Mouse (Mus musculus) telencephalon, adult 2 months (tissue): ENCODE measurements at regions not wholly inside any gene's neighbourhood (a gene's known extent, or its start where the extent isn't known, plus 50 kb on each side); places are given as distances from the start of the nearest gene placed in this dataset.

ENCODE experiments used
- DNase-seq: peaks from one replicate; pipeline ENCODE4 v3.0.0-alpha.2; 2011; ENCODE audit warnings: low read depth, low spot score

DNA sequence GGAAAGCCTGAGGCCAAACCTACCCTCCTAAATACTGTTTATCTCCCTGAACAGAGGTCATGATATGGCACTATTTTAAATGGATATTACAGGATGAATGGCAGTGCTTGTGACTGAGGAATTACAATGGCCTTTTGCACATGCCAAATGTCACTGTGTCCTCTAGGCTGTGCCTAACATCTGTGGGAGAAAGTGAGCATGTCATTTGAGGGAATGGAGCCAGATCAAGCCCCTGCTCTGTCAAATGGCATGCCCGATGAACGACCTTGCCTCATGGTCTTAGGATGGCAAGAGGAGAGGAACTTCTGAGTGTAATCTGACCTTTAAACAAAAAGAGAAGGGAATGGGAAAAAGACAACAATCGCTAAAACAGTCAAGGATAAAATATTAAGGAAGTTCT, 827.0 kb downstream of the Gsdmc2 start:
- DNase-seq = no peak

DNA sequence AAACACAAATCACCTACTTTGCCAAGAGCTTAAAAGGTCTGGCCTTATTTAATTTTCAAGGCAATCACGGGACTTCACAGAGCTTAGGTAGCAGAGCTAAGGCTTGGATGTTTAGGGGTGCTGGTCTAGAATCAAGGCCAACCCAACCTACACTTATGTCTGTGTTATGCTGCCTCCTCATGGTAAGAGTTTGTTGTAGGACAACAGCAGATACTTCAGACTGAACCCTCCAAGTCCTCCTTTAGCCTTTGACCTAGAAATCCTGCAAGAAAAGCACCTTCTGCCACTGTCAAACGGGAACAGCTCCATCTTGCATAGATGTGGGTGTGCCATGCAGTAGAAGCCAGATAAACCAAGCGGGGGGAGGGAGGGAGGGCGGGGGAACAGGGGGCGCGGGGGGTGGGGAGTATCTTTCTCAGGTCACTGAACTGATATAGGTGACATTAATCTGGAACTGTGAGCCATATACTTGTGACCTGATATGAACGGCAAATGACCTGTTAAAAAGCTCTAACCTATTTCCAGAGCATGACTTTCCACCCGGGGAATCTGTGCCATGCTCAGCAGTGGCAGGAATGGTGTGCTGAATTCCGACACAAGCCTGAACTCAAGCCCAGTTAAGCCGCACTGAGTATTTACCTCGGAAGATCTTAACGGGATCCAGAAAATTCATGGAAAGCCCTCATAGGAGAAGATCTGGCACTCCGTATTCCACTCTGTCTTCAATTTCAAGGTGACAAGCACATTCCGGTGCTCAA, 838.3 kb downstream of the Gsdmc2 start:
- no peak for DNase-seq

DNA sequence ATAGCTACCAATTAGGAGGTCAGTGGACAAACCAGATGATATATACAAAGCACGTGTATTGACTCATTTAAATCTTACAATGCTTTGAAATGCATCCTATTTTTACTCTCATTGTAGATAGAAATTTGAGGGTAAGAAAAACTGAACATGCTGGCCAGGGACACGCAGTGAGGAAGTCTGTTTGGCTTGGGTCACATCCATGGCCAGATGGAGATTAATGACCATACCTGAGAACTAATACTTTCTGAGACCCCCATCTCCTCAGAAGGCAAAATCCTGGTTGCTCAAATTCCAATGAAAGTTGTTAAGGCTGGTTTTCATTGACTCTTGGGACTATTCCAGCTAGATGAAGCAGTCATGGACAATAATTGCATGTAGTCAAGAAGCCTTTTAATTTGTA, 850.3 kb downstream of the Gsdmc2 start:
- DNase-seq = no peak

DNA sequence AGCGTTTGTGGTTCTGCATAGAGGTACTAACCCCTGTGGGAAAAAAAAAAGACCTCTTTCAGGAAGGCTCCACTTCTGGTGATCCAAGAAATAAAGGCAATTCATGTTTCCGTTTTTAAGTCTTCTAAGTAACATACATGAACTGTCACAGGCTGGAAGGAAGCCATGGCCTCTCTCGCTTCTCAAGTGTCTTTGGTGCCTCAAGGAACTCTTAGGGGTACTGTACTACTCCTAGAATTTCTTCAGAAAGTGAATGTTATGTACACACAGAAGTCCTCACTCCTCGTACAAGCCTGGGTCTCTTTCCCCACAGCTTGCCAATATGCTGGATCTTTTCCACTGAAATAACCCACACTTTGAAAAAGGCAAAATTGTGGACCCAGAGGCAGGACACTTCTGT, 858.1 kb downstream of the Gsdmc2 start:
- no peak for DNase-seq

DNA sequence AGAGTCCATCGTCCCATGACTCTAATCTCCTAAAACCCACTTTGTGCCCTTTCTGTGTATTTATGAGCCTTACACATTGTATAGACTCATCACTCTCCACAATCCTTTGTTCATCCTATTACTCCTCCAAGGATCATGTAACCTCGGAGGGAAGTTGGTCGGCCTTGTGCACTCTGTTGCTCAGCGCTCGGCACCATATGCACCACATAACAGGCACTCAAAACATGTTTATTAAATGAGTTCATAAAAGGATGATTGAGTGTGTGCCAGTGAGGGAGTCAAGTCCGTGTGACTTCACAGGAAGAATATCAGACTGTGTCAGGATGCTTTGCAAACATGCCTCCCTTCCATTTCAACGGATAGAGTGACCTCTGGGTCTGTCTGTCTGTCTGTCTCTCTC, 858.8 kb downstream of the Gsdmc2 start:
- DNase-seq = no peak

DNA sequence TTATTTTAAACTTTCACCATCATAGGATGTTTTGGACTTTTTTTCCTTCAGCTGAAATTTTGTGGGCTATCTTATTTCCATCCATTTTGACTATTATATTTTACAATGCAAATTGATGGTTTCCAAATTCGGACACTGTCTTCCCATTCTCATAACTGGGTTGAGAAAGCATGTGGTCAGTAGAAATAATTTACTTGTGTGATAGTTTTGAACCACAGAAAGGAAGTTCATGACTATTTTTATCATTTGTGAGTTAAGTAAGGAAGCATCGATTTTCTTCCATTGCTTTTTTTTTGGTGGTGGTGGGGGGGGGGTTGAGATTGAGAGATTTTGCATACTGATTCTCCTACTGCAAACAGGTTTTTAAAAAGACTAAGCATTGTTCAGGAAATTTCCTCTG, 874.4 kb downstream of the Gsdmc2 start:
- DNase-seq = no peak

DNA sequence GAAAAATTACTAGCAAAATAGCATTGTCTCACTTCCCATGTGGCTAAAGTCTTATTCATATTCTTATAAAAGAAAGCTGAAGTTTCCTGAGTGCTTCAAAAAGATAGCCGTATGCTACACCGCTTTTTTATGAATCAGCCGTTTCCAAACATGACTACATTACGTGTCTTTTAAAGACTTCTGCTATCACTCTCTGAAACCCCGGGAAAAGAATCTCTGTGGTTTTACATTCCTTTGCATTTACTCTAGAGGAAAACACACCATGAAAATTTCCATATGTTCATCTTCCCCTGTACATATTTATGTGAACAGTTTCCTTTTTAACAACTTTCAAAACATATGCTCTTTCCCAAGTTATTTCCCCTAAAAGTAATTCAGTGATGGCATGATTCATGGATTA, 882.3 kb downstream of the Gsdmc2 start:
- no peak for DNase-seq

DNA sequence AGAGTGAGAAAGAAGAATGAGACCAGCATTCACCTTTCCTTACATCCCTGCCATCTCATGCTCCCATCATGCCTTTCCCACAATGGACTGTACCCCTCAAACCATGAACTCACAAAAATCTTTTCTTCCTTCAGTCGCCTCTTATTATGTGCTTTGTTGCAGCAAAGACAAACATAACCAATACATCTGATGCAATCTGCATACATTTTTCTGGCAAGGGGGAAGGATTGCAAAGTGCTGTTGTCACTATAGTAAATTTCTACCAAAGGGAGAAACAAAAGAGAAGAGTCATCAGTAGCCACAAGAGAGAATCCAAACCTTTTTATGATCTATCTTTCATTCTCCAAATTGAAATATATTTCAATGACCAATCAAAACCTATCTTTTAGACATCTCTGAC, 884.4 kb downstream of the Gsdmc2 start:
- no peak for DNase-seq

DNA sequence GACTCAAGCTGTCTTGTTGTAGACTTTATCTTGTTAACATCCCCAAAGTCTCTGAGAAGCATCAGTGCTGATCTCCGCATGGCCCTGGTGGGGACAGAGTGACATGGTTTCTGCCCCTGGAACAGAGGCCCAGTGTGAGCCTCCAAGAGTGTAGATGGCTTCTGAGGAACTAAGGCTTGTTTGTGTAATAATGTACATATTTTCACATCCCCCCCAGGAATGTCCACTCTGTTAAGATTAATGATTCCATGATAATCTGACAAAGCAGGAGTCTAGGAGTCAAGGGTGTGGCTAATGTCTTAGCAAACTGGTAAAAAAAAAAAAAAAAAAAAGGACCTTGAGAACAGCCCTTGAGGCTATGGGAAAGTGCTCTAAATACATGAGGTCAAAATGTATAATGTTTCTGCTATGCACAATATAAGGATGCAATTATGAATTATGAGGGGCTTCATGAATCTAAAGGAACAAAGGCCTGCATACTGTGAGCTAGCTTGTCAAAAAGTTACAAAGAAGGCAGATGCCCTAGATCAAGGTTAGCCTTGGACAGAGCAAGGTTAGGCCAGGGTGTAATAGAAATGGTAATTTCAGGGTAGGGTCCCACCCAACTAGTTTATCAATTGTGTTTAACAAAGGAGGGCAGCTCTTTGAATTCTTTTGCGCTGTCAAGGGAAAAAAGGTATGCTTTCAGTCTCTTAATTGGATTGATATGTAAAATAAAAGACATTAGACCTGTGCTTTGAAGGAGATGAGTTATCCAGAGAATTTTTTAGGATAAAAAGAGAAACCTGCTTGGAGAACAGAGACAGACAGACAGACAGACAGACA, 886.3 kb downstream of the Gsdmc2 start:
- DNase-seq = no peak

DNA sequence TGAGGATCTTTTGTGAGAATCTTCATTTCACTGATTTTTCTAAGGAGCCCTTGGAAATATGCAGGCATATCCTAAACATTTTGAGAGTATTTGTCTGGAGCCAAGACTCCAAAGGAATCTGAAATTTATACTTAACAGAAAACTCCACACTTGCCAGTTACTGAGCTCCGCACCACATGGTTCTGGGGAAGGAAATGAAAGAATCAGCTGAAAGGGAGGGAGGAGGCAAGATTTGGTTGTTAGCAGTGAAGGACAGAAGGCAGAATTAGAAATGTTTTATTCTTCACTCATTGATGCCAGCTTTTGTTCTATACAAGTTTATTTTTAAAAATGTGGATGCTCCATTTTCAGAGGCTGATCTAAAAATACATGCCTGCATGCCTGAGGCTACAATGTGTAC, 890.1 kb downstream of the Gsdmc2 start:
- DNase-seq = peak; percentile 78

DNA sequence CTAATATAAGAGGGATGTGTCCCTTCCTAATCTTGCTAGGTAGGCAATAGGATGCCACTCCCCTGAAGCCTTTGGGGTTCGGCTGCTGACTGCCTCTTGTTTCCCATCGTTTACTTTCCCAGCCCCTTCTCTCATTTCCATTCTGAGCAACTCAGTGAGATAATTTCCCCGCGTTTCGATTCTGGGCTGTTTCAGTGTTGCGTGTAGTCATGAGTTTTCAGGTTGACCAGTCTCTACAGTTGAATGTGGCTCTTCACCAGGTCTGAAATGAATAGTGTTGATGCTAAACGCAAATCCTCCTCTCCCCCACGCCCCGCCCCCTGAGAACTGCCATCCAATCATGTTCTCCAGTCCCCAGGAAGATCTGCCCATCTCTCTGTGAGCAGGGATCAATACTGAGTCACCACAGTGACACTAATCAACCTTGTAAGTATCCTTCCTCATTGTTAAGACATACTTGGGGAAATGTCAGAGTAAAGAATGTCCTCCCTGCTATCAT, 890.6 kb downstream of the Gsdmc2 start:
- no peak for DNase-seq

DNA sequence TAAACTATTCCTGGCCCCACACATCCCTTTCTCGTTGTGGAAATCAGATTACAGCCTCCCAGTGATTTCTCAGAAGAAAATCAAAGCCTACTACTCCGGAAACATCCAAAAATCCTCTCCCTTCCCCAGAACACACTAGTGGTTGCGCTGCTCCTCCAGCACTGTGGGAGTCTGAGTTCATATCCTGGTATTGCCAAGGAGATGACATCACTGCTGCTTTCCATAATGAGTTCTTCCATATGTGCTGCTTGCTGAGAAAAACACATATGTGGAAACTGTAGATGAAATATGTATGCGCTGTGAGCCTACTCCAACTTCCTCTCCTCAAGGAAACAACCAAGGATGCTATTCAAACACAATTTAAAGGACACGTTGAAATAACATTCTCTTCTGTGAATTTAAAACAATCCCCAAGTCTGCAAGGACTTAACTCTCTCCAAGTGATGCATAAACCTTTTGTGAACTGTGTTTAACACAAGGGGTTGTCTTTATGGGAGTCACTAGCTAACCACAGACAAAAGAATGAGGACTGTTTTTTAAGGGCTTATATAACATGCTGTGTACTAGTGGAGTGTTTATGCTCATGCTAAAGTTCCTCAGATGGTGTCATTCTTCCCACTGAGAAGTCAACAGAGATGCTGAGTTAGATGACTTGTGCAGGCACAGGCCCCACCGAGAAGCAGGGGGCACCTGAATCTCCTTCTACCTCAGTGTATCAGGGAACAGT, 891.6 kb downstream of the Gsdmc2 start:
- peak; percentile 81 for DNase-seq

DNA sequence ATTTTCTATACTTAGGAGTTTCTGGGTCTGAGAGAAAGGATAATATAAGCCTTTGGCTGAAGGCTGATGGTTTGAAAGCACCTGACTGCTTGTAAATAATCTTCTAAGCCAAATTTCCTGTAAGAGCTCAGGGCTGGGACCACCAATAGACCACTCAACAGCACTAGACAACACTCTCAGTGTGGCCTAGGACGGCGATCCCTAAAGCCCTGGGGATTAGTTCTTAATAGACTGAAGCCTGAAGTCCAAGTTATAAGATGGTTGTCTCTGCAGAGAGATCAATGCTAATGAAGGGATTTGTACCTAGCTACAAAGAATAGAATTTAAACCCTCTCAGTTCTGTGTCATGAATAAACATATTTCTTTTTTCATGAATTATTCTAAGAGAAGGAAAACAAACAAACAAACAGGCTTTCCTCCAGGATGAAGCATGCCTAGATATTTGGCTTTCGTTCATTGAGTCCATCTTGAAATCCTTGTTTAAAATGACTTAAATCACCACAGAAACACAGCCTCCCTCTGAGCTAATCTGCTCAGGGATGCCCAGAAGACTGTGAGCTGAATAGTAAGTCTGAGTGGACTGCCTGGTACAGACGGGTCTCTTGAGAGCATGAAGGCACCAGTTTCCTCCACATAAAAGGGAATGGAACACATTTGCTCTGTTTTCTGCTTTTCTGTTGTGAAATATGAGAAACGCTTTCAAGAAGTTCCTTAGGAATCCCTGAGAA, 892.3 kb downstream of the Gsdmc2 start:
- DNase-seq = no peak

DNA sequence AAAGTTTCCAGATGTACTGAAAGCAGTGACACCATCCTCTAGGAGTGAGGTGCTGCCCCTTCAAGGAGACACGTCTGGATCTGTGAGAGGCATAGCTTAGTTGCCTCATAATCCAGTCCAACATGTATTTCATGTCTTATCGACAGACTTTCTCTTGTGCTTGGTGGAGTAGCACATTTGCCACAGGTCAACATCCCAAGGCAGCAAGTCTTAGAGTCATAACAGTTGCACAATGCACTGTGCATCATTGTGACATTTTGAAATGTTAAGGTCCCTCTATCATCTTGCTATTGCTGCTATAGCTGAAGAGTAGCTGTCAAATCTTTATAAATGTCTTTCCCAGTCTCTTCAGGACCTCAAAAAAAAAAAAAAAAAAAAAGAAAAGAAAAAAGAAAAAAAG, 905.6 kb downstream of the Gsdmc2 start:
- no peak for DNase-seq

DNA sequence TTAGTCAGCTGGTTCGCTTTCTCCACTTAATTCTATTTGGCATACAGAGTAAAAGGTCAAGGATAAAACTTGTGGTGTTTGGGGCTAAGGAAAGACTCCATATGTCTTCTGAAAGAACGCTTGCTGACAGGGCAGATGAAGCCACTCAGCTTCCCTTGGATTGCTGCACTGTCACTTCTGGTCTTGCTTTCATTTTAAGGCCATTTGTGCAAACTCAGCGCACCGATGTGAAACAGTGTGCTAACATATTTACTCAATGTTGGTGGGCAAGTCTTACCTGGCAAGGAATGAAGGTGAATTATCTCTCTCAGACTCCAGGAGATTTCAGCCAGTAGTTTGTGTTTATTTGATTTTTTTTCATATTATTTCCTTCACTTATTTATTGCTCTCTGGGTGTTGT, 907.2 kb downstream of the Gsdmc2 start:
- no peak for DNase-seq

DNA sequence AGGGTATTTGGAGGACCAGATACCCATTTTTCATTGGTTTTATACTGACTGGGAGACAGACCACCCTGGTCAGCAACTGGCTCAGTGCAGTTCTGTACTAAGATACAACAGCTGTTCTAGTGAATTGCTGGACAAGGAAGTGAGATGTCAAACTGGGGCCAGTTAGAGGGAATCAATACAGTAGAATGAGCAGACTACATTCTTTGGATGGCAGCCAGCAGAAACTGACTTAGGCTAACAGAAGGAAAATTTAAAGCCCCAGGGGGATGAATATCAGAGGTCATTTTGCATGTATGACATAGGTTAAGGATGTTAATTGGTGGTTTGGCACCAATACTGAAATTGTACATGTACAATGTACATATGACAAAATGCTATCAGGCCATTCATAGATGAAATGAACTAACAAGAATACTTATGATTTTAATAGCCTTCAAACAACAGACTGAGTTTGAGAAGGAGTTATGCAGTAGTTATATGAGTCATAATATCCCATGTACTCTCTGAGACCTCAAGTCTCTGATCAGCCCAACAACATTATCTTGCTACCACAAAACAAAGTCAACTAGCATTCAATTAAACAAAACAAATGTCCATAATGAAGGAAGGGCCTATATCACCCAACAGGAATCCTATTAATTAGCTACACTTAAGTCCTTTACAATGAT, 910.3 kb downstream of the Gsdmc2 start:
- no peak for DNase-seq

DNA sequence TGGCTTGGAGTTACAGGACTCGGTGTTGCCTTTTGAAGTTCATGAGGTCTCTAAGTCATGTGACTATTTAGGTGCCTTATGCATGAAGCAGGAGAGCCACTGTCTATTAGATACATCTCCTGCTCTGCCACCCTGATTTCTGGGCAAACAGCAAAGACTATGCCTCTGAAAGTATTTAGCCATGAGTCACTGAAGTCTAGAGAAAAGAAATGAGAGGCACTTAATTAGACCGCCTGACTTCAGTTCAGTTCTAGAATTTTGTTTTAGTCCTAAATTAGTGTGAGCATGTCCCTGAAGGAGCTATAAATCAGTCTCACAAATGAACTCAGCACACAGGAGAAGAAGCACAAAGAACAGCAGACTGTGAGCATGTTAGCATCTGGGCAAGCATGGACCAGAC, 924.5 kb downstream of the Gsdmc2 start:
- DNase-seq = no peak

DNA sequence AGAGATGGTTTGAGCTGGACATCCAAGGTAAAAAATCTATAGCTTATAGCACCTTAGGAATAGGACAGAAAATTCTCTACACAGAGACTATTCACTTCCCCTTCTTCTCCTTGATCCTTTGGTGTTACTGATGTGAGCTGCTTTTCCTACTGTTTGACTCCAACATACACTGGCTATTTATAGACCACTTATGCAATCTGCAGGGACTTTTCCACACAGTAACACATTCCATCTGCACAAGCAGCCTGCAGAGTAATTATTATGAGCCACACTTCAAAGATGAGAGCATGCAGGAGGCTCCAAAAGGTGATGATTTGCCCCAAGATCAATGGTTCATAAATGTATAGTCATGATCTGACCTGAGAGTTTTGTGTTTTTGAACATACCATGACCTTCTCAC, 925.7 kb downstream of the Gsdmc2 start:
- DNase-seq = peak; percentile 58

DNA sequence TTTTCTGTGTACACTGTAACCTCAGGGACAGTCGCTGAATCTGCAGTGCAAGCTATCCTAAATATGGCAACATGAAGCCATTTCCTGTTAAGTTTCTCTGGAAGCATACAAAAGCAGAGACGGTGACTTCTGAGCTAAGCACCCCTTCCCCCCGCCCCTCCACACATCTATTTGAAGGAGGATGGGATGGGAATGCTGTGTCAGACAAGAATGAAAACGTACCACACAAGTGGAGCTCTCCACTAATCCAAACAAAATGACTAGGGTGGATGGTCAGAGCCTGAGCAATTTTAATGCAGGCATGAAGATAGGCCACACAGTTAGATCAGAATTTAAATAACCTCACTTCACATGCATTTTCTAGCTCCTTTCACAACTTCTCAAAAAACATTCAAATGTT, 936.6 kb downstream of the Gsdmc2 start:
- no peak for DNase-seq

DNA sequence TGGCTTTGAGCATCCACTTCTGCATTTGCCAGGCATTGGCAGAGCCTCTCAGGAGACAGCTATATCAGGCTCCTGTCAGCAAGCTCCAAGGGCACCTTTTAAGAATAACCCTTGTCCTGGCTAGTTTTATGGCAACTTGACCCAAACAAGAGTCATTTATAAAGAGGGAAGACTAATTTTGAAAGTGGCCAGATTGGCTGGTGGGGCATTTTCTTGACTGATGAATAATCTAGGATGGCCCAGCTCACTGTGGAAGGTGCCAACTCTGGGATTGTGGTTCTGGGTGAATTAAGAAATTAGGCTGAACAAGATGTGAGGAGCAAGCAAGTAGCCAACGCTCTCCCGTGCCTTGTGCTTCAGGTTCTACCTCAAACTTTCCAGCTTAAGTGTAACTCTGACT, 937.8 kb downstream of the Gsdmc2 start:
- DNase-seq = no peak
